Mouse (Mus musculus) heart, postnatal 36 days (tissue): ENCODE measurements at regions not wholly inside any gene's neighbourhood (a gene's known extent, or its start where the extent isn't known, plus 50 kb on each side); places are given as distances from the start of the nearest gene placed in this dataset.

ENCODE experiments used
- DNase-seq, 2 experiments: peaks; one replicate each; pipeline ENCODE4 v3.0.0; 2021 to 2022
- intact Hi-C: fragments of 180-260 bp; cut with DNase I; formaldehyde crosslinking; loops from one replicate; pipeline ENCODE4 v1.15.1; 2025

- intact Hi-C loops: loop anchor here (5.0 kb wide), 1 partner anchor 46 kb away; no protein-coding TSS in a partner anchor
- no peak for DNase-seq
Observed at GRCm38 (mm10) chr2:171677998-171678397, 365.3 kb downstream of the Cbln4 start.

DNA sequence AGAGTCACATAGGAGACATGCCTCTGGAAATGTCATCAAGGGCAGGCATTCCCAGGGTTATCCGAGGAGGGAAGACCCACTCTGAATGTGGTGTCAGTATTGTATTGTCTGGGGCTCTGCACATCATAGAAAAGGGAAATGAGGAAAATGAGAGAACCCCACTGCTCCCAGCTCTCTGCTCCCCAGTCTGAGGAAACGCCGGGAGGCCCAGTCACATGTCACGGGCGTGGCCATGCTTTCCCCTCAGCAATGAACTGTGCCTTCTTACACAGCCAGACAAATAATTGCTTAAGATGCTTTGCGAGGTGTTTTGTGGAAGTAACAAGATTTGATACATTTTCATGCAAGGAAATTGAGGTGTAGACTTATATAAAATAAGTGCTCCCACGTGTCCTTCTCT, 366.1 kb downstream of the Cbln4 start:
- DNase-seq: no peak
- intact Hi-C loops: loop anchor here (5.0 kb wide), 1 partner anchor 45 kb away; no protein-coding TSS in a partner anchor

DNA sequence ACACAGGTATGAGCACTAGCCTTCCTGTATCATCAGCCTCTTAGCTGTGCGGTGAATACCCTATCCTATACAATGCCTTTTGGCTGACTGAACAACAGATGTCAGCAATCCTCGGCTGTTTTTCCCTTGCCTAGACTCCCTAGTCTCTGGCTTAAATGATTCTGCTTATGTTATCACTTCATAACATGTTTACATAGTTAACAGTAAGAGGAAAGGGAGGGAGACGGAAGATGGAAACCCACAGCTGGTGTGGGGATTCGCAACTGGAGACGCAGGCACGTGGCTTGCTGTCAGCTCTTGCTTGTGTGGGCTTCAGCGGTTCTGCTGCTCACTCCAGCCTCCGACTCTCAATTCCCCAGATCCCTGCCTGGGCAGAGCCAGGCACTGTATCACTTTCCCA, 367.2 kb downstream of the Cbln4 start:
- DNase-seq: no peak

DNA sequence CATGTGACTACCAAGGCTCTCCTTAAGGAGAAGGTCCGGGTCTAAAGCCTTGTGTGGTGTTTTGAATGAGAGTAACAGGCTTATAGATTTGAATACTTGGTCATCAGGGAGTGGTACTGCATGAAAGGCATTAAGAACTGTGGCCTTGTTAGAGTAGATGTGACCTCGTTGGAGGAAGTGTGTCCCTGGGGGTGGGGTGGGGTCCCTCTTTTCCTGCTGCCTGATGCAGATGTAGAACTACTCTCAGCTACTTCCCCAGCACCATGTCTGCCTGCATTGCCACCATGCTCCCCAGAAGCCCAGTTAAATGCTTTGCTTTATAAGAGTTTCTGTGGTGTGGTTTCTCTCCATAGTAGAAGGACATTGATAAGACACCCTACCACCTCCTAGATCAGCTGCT, 367.9 kb downstream of the Cbln4 start:
- DNase-seq: peak in 1 of 2 experiments; percentile 11
- intact Hi-C loops: loop anchor here (5.0 kb wide), 1 partner anchor 43 kb away; no protein-coding TSS in a partner anchor

More for the DNA sequence above, 367.2 kb downstream of the Cbln4 start:
- intact Hi-C loops: loop anchor here (5.0 kb wide), 1 partner anchor 44 kb away; no protein-coding TSS in a partner anchor

DNA sequence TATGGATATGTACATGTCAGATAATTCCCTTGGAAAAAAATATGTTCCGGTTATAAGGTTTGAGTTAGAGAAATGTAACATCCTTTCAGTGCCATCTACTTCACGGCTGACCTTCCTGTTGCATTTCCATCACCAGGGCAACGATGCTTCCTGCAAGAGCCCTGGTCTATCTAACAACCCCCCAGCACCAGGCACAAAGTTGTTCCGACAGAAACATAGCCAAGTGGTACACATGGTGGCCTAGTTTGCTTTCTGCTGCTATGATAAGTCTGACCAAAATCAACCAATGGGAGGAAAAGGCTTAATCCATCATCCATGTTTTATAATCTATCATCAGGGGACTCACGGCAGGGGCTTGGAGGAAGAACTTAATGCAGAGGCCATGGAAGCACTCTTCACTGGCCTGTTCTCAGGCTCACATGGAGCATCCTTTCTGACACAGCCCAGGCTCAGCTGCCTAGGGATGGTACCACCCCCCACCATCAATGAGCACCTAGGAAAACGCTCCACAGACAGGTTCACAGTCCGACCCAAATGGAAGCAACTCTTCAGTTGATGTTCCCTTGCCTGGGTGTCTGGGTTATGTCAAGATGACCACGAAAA, 372.2 kb downstream of the Cbln4 start:
- no peak for DNase-seq
- intact Hi-C loops: no loop called here

GRCm38 (mm10) chr2:171668791-171669645, 374.2 kb downstream of the Cbln4 start:
- DNase-seq: no peak
- intact Hi-C loops: no loop called here

GRCm38 (mm10) chr2:171662571-171662970, 380.7 kb downstream of the Cbln4 start:
- intact Hi-C loops: no loop called here

DNA sequence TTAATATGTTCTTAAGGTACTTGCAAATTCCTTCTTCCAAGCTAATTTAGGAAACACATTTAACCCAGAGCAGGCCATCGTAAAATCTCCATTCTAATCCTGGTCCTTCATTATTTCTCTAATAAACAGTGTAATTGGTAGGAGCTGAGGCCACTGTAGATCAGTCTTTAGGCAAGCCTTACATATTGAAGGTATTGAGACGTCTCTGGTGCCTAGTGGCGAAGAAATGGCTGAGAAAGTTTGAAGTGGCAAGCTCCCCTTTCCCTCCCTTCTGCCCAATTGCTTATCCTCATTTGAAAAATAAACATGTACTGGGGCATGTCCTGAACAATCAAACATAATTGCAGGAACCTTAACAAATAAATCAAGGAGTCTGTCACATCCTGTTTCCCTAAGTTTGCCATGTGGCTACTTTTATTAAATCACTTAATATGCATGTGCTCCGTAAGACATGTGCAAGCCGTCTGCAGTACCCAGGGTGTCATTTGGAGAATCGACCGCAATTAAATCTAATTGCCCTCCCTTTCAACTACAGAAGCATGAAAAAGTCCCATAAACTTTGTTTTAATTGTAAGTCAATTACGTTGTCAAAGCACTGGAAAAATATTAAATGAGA, 381.3 kb downstream of the Cbln4 start:
- intact Hi-C loops: no loop called here
- no peak for DNase-seq

More at GRCm38 (mm10) chr2:171662571-171662970, 380.7 kb downstream of the Cbln4 start:
- no peak for DNase-seq

GRCm38 (mm10) chr2:171657125-171657524, 386.1 kb downstream of the Cbln4 start:
- DNase-seq: no peak
- intact Hi-C loops: no loop called here

DNA sequence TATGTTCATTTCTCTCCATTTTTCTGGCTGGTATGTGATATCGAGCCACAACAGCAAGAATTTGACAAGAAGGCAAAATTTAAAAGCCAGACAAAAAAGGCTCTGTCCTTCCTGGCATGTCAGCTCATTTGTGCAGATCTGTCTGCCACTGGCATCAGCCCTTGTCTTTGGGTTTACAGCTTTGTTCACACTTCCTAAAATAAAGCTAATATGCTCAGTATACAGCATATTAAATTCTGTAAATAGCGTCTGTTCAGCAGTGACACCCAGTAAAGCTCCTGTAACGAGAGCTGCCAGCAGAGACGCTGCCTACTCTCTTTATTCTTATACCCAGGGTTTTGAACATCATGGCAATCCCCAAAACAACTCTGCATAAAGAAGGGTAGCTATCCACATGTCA, 401.5 kb downstream of the Cbln4 start:
- no peak for DNase-seq
- intact Hi-C loops: no loop called here

- intact Hi-C loops: no loop called here
- DNase-seq: no peak
Observed at GRCm38 (mm10) chr2:171640478-171640877, 402.8 kb downstream of the Cbln4 start.

- intact Hi-C loops: no loop called here
- DNase-seq: no peak
Observed at GRCm38 (mm10) chr2:171638931-171639330, 404.3 kb downstream of the Cbln4 start.

GRCm38 (mm10) chr2:171636837-171637236, 406.4 kb downstream of the Cbln4 start:
- no peak for DNase-seq
- intact Hi-C loops: no loop called here

DNA sequence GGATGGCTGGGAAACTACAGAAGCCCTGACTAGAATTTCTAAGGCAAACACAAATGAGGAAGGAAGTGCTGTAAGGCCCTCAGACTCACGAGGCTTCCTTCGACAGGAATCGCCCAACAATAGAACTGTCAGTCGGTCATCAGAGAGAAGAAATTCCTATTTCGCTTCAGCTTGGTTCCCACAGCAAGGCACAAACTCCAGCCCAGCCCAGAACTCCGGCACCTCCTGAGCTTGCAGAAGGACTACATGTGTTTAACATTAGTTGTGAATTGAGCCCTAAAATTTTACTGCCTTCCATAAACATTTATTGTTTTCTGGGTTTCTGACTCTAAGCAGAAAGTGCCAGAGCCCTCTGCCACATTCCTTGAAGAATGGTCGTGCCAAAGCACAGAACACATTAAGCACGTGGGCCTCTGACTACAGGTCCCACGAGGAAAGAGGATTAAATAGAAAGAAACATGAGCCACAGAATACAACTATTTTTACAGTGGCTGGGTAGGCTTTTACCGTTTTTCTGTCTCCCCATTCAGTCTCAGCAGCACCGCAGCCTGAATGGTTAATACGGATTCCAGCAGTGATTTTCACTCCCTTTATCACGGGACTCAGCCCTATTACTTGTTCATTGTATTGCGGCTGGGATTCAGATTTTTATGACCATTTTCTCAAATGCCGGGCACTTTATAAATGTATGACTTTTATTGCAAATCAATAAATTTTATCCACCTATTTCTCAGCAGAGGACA, 409.7 kb downstream of the Cbln4 start:
- peak; percentile 11 to 18 for DNase-seq
- intact Hi-C loops: loop anchor here (5.0 kb wide), 1 partner anchor 44 kb away; no protein-coding TSS in a partner anchor

DNA sequence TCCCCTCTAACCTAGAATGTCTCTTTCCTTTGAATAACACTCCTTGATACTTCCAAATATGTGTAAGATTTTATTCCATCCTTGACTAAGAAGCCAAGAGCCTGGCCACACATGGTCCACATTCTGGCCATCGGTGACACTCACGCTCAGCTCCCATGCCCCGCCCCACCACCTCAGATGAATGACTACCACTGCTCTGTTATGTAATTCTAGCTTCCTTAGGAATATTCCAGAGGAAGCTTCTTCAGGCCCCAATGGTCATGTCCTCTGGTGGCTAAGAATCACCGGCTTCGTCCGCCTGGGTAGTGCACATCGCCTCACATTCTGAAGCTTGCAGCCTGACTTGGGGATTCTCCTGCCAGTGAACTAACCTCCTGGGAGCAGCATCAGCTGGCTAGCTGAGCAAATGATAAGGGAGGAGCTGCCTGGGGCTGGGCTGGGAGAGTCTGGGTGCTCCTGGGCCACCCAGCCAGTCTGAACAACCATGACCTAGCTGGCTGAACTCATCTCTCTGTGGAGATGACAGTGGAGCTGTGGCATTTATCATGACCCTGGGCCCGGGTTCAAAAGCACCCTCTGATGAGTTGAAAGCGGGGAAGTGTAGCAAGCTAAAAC, 413.1 kb downstream of the Cbln4 start:
- intact Hi-C loops: loop anchor here (5.0 kb wide), 1 partner anchor 47 kb away; no protein-coding TSS in a partner anchor

DNA sequence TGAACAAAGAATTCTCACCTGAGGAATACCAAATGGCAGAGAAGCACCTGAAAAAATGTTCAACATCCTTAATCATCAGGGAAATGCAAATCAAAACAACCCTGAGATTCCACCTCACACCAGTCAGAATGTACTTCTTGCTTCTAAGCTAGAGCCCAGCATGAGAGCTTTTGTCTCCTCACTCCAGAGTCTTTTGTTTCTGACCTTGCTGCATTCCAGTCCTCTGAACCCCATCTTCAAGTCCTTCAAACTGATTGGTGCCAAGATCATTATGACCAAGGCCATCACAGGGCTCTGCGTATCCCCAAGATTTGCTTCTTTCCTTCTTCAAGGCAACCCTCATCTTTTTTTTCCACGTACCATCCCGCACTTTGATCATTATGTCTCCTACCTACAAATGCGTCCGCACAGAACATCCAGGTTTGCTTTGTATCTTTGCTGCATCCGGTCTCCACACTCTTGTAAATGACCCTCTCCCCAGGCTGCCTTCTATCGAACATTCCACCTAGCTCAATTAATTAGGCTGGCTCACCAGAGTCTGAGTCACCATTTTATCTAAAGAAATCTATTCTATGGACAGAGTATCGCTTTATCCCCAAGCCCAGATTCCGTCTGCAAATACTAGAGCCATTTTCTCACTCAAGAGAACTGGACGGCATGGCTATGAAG, 414.9 kb downstream of the Cbln4 start:
- intact Hi-C loops: no loop called here
- DNase-seq: no peak

More for the DNA sequence above, 413.1 kb downstream of the Cbln4 start:
- DNase-seq: peak in 1 of 2 experiments; percentile 10

GRCm38 (mm10) chr2:171620668-171621067, 422.6 kb downstream of the Cbln4 start:
- intact Hi-C loops: no loop called here
- DNase-seq: no peak

DNA sequence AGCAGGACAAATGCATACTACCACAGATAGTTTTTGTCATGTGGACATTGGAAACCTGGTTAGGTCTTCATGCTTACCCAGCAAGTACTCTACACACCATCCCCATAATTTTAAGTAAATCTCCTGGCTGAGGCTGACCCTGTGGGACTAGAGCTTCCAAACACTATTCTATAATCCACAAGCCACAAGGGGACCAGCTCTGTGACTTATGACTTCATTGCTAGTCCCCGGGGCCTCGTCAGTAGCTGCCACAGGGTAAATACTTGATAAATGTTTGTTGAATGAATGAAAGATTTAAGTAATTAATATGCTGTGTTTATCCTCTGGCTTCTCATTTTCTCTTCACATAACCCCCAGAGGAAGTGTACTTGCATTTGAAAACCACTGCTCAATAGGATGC, 423.0 kb downstream of the Cbln4 start:
- DNase-seq: no peak
- intact Hi-C loops: no loop called here

GRCm38 (mm10) chr2:171618771-171619170, 424.5 kb downstream of the Cbln4 start:
- intact Hi-C loops: no loop called here
- no peak for DNase-seq
